Mouse (Mus musculus) liver, adult (tissue): Measurements from ENCODE around the gene Fto.

Source experiments
- GATA4 ChIP-seq: IDR thresholded peaks from 2 replicates; pipeline ENCODE4 v1.6.1; 2014; ENCODE audit warnings: mild to moderate bottlenecking, low read length; ENCODE audit not compliant: insufficient replicate concordance

The Fto gene

DNA sequence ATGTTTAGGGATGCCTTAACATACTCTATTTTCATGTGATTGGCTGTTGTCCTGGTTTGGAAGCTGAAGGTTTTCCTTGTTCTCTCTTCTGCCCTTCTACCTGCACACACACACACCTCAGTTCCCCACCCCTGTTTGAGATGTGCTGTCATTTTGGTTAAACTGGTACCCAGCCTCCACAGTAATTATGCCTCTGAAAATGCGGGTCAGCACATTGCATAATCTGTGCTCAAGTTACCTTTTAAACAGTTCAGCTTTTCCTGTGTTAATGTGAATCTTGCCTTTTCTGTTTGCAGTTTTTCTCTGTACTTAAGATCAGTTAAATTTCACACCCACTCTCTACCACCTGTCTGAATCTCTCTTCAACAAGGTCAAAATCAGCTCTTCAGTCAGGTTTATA lies 113.2 kb downstream of the Fto start:
- no peak for TF ChIP-seq GATA4

DNA sequence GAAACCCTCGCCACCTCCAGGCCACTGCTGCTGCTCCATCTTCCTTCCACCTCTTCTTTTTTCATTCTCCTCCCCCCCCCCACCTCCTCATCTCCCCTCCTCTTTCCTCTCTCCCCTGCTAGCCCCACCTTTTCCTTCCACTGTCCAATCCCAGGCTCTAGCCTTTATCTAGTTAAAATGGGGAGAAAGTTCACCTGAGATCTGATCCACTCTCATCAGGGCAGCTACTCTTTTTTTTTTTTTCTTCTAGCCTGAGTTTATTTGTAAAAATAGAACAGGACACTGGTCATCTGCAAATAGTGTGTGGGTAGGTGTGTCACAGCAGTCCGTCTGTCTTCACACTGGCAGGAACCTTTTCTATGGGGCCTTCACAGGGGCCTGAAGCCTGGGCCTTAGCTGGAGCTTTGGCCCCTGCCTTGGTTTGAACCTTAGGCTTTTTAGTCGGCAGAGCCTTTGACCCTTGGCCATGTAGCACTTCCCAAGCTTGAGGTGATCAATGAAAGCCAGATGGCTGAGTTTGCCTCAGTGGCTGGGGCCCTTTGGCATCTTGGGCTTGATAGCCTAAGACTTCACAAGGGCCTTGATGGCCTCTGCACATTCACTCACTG lies 117.1 kb downstream of the Fto start:
- no peak for TF ChIP-seq GATA4

DNA sequence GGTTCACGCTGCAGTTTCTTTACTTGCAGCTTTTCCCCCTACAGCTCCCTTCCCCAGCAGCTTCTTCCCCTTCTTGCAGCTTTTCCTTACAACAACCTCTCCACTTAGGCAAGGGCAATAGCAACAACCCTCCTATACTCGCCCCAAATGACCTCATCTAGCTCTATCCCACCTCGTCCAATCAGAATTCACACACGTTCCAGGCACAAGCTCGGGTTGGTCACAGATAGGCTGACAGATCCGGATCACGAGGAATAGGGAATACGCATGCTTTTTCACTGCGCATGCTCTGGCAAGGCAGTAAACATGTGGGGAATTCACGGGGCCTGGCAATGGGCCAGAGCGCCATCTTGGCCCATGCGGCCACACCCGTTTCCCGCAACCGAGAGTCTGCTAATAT lies 122.7 kb downstream of the Fto start:
- TF ChIP-seq GATA4, result no peak

GRCm38 (mm10) chr8:91443911-91444310 lies 130.6 kb downstream of the Fto start:
- TF ChIP-seq GATA4, result no peak

- TF ChIP-seq GATA4, result no peak
Measured at GRCm38 (mm10) chr8:91444636-91445410, 131.5 kb downstream of the Fto start.

- TF ChIP-seq GATA4, result no peak
Measured at GRCm38 (mm10) chr8:91445516-91445915, 132.2 kb downstream of the Fto start.

GRCm38 (mm10) chr8:91446008-91446407 lies 132.7 kb downstream of the Fto start:
- TF ChIP-seq GATA4, result no peak

DNA sequence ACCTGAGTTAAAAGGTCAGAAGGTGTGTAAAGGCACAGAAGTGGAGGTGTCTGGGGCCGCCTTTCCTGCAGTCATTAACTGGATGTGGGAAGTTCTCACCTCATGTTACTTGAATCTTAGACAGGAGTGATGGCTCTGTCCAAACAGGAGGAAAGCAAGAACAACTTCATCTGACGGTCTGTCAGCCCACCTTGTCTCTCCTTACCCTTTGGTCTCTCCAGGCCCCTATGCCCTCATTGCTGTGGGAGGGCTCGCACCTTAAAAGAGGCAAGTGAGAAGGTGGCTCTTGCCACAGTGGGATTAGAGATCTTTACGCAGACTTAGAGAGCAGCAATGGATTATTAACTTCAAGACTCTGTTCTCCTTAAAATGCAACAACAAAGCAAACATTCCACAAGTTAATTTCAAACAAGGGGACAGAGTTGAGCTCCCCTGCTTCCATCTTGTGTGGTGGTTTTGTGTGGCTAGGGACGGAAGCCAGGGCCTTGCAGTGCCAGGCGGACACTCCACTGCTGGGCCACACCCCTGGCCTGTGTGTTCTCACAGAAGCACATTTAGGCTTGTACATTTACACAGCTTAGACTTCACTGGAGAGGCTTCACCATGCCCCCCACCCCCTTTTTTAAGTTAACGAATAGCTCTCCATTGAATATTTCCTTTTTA lies 135.5 kb downstream of the Fto start:
- no peak for TF ChIP-seq GATA4

DNA sequence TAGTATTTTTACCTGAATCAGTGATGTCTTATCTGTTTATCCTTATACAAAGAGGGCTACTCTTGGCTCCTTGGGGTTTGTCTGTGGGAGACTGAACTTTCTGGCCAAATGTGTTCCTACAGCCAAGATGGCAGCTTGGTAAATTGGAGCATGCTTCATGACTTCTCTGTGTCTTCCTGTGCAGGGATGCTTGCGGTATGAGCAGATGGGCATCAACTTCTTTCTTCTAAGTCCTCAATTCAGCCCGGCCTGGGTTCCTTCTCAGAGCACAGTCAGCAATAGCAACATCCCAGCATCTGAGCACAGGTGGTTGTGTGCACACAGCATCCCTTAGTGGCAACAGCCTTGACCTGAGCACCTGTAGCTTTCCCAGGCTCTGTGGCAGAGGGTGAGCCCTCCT lies 141.6 kb downstream of the Fto start:
- TF ChIP-seq GATA4, result no peak

- no peak for TF ChIP-seq GATA4
Measured at GRCm38 (mm10) chr8:91455591-91455990, 142.3 kb downstream of the Fto start.

DNA sequence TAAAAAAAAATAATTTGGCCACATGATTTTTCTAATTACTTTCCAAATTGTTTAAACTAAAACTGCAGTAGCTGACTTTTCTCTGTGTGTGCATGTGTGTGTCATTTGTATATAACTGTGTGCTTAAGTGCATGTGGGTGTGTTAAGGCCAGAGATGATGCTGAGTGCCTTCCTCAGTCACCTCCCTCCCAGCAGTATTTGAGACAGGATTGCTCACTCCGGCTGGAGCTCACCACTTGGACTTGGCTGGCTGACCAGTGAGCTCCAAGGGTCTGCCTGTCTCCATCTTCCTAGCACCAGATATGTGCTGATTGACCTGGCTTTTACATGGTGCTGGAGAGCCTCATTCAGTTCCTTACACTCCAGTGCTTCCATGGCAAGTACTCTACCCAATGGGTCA lies 144.7 kb downstream of the Fto start:
- no peak for TF ChIP-seq GATA4

GRCm38 (mm10) chr8:91460965-91461364 lies 147.6 kb downstream of the Fto start:
- TF ChIP-seq GATA4, result no peak

DNA sequence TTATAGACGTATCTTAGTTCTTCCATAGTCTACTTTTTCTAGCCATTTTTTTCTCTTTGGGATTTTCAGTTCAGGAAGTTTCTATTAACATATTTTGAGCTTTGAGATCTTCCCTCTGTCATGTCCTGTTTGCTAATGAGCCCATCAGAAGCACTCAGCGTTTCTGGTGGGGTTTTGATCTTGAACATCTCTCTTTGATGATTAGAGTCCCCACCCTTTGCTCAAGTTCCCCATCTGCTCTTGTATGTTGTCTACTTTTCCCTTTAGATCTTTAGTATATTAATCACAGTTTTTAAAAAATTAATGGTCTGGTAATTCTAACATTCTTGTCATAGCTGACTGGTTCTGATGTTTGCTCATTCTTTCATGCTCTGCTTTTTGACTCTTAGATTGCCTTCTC lies 150.4 kb downstream of the Fto start:
- no peak for TF ChIP-seq GATA4

GRCm38 (mm10) chr8:91467463-91467862 lies 154.1 kb downstream of the Fto start:
- TF ChIP-seq GATA4, result no peak

DNA sequence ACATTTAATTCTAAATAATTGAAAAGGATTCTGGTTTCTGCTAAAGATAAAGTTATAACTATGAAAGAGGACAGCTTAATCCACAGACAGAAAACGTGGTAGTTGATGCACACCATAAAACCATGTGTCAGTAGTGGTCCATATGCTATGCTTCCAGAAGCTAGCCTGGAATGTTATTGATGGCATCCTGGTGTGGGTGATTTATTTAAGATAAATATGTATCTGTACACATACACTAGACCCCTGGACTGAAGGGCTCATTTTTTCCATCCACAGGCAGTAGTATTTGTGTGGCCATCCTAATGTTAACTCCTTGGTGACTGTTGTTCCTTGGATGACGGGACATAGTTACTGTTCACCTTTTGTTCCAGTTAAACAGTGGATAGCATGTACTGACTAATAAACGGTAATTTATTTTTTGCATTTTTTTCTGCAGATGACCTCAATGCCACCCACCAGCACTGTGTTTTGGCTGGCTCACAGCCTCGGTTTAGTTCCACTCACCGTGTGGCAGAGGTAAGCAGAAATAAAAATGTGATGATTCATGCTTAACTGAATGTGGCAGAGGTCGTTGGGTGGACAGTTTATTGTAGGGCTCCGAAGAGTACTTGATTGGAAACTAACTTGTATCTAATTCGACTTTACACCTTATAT lies 154.7 kb downstream of the Fto start:
- no peak for TF ChIP-seq GATA4

- no peak for TF ChIP-seq GATA4
Measured at GRCm38 (mm10) chr8:91469441-91469840, 156.1 kb downstream of the Fto start.
